Mouse (Mus musculus): ENCODE data around the gene Cyp4v3. TPM values are rescaled to one million over a fixed set of nuclear protein-coding genes. Genes with fewer than 3 reads are reported as not detected.

The Cyp4v3 gene
- total RNA-seq, 1 experiment from 2014 or later = 12.7 TPM

DNA sequence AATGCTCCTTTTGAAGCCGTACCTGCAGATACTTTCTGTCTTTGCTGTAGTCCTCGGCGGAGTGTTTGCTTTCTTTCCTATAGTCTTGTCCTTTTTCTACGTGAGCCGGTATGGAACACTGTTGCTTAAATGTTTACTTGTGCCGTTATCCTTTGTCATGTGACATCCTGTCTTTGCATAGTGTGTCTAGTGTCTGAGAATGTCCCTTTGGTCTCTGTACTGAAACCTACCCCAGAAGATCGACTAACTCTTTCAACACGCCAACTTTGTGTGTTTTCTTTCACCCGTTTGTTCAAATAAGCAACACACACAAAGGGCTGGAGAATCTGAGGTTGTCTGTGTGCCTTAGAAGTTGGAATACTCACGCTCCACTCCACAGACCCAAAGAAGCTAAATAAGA is 71.1 kb downstream of the Cyp4v3 start, which contains the start of gene F11:
Gene F11, minus strand, starts transcription at position 112 of the 400 bp plus-strand sequence.
- no peak for ATAC-seq (ENCODE audit: extremely low read depth, insufficient number of reproducible peaks, low FRiP score, poor library complexity, severe bottlenecking)

DNA sequence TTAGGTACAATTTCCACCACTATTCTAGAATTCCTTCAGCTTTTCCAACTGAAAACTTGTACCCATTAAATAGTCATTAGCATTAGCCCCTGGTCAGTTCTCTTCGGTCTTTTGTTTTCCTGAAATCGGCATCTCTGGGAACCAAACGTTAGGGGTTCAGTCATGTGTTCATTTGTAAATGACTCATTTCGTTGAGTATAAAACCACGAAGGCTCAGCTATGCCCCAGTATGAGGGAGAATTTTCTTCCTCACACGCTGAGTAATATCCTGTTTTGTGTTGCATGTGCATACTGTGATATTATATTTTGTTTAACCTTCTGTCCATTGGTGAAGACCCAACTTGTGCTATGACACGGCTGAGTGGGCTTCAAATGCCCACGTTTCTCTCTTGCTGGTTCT is 74.6 kb downstream of the Cyp4v3 start:
- no peak for ATAC-seq (ENCODE audit: extremely low read depth, insufficient number of reproducible peaks, low FRiP score, poor library complexity, severe bottlenecking)

DNA sequence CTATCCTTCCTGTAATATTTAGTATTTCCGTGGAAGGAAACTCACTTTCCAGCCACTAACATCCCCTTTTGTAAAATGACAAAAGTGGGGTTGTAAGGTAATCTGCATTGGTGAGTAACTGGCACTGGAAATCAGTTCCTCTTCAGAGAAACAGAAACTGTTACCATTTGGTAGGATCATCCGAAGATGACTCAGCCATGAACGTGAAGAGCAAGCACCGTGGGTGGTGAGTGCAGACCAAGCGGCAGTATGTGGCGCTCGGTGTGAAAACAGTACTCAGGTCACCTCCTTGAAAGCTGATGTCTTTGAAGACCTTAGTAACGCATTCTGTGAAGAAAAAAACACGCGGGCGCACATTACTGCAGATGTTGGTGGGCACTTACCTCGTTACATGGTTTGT is 78.0 kb downstream of the Cyp4v3 start:
- no peak for ATAC-seq (ENCODE audit: extremely low read depth, insufficient number of reproducible peaks, low FRiP score, poor library complexity, severe bottlenecking)

Other genes with a start within 250 kb of the Cyp4v3 start
- not detected in 2 replicates for gene F11, start 71.2 kb downstream of the Cyp4v3 start, total RNA-seq (2017)
- not detected in 2 replicates for gene Klkb1, start 38.4 kb downstream of the Cyp4v3 start, total RNA-seq (2017)
- not detected in 2 replicates for gene Gm45753, start 24.8 kb downstream of the Cyp4v3 start, total RNA-seq (2017)
- gene Fam149a, start 49.1 kb upstream of the Cyp4v3 start, total RNA-seq (2017) = not detected in 2 replicates
- gene Tlr3, start 77.9 kb upstream of the Cyp4v3 start, total RNA-seq (2017) = 0.35 and 0.98 TPM in 2 replicates
- gene Sorbs2, start 174.6 kb upstream of the Cyp4v3 start, total RNA-seq (2017) = 0.25 and 0.93 TPM in 2 replicates

Data from neutrophil, adult 5-6 weeks (primary cell).